Mouse (Mus musculus): ENCODE measurements around the gene Ddt.
"Not testable (repeated sequence)": the region's sequence is repeated elsewhere in the genome, so short reads cannot be mapped to it uniquely, and the experiment has no call there.

Gene Ddt

DNA sequence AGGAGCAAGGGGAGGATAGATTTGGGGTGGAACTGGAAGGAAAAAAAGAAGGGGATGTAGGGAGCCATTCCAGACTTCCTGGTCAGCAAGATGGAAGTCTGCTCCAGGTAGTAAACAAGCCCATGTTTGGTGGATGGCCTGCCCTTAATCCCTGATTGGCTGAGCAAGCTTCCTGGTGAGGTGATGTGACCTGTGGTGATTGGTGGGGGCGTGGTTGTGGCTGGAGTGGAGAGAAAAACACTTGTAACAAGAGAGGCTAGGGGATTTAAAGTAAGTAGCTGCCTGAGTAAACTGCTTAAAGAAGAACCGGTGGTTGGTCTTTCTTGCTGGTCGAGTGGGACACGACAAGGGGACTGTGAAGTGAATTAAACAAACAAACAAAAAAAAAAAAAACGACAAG, 5.5 kb downstream of the Ddt start:
- DNase-seq (ENCODE audit: low spot score), result not testable (repeated sequence)

DNA sequence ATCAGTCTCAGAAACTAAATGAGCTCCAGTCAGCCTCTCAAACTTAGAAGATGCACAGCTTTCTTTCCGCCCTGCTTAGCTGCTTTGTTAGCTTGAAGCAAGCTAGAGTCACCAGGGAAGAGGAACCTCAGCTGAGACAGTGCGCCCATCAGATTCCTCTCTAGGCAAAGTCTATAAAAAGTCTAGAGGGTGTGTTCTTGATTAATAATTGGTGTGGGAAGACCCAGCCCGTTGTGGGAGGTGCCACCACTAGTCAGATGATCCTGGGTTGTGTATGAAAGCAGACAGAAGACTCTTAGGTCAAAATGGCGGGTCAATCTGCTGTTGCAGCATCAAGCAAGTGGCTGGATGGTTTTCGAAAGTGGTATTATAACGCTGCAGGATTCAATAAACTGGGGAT, 6.4 kb downstream of the Ddt start:
- DNase-seq (ENCODE audit: low spot score), result no peak

DNA sequence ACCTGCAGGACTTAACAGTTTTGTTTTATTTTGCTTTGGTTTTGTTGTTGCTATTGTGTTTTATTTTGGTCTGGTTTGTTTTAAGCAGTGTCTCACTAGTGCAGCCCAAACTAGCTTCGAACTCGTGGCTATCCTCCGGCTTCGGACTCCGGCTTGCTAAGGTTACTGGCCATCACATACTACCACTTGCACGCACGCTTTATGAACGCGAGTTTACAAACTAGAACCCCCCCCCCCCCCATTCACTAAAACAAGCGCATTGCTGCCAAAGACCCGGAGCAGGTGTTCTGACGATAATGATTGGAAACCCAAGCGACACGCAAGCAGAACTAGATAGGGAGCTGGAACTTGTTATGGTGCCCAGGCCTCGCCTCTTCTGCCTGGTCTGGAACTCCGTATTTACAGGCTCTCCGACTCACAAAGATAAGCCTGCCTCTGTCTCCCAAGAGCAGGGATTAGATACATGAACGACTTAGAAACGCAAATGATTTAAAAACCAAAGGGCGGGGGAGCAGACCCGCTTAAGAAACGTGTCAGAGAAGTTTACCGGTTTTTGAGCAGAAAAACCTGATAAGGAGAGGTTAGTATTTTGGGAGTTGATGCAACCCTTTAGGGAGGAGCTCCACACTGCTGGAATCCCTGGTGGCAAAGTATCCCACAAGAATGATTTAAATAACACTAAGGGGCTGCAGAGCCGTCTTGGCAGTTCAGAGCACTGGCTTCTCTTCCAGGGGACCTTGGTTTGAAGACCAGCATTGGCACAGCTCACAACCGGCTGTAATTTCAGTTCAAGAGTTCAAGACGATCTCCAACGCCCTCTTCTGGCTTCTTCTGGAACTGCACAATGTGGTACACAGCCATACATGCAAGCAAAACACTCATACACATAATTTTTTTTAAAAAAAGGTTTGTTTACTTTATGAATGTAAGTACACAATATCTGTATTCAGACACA, 8.4 kb downstream of the Ddt start:
- DNase-seq (ENCODE audit: low spot score), result peak; percentile 75

DNA sequence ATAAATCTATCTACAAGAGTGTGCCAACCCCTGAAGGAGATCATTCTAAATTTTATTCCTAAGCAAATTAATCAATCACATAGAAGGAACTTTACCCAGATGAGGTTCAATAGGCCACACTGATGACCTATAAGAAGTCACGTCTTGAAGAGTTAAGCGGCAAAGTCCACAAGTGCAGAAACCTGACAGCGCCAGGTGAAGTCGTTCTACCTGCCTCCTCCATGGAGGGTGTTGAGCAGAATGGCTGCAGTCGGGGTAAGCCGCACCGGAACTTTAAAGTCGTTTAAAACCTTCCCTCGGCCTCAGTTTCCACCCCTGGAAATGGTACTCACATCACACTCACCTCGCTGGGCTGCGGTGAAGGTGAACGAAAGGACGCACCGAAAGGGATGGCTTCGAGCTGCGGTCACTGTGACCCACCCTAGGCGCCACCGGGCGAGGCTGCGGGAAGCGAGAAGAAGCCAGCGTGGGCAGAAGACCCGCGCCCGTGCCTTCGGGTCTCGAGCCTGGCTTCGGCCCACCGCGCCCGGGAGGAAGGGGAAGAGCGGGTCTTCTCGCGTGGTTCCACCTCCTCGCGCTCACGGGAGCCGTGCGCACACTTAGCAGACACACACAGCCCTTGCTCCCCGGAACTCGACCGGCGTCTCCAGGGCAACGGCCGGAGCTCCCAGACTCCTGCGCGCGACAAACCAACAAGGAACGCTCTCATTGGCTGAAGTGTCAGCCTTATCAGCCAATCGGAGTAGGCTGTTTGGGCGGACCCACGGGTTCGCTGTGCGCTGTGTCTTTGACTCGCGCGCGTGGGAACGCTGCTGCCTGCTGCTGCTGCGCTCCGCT, 9.3 kb downstream of the Ddt start, which contains the start of gene Cabin1:
Gene Cabin1, minus strand, starts transcription at position 660 of the 837 bp plus-strand sequence.
- DNase-seq (ENCODE audit: low spot score), result peak; percentile 98

DNA sequence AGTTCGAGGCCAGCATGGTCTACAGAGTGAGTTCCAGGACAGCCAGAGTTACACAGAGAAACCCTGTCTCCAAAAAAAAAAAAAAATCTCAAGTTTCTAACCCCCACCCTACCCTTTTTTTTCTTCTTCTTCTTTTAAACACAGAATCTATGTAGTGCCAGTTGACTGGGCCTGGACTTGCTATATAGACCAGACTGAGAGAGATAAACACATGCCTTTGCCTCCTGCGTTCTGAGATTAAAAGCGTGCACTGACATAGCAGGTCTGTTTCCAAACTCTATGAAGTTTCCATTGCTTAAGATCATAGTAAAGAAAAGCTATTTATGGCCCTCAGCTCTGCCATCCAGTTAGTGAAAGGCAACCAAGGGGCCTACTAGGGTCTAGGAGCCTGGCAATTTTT, 10.8 kb downstream of the Ddt start:
- DNase-seq (ENCODE audit: low spot score), result no peak

DNA sequence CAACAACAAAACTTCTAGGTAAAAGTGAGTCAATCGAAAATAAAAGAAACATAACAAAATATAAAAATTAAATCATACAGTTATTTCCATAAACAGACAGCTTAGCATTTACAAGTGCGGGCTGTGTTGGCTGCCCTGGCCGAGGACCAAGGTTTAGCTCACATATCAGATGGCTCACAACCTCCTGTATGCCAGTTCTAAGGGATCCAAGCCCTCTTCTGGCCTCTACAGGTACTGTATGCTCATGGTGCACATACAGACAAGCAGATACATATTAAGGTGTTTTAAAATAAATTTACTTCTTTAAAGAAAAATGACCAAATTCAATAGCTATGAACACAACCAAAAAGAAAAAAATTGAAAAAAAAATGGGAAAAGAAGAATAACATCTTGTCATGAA, 12.9 kb downstream of the Ddt start:
- no peak for DNase-seq (ENCODE audit: low spot score)

DNA sequence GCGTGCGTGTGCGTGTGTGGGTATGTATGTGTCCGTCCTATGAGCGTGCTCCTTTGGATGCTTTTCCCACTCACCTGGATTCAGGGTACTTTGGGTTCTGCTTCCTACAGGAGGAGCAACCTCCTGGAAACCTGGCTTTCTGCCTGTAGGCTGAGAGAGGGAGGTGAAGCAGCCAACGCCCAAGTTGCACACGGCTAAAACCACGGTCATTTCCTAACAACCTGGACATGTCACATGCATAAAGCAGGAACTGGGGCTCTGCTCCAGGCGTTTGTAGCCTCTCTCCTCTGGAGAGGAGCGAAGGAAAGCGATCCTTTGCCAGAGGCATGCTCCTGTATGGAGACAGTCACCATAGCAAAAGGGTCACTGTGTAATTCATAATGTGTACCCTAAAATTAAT, 16.5 kb downstream of the Ddt start:
- no peak for DNase-seq (ENCODE audit: low spot score)

DNA sequence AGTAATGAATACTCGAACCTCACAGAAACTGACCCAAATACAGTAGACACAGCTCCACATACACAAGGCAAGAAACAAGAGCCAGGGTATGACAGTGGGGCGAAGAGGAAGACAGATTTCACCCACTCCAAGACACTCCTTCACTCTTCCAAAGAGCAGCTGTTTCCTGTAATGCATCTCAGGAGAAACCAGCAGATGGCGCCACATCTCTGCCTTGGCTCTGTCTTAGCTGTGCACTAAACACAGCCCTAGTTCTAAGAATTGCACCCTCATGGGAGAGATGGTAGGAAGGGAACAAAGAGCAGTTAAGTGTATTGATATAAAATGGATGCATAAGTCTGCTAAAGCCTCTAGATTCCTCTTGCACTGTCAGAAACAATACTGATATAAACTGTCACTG, 29.2 kb downstream of the Ddt start:
- DNase-seq (ENCODE audit: low spot score), result peak; percentile 49

DNA sequence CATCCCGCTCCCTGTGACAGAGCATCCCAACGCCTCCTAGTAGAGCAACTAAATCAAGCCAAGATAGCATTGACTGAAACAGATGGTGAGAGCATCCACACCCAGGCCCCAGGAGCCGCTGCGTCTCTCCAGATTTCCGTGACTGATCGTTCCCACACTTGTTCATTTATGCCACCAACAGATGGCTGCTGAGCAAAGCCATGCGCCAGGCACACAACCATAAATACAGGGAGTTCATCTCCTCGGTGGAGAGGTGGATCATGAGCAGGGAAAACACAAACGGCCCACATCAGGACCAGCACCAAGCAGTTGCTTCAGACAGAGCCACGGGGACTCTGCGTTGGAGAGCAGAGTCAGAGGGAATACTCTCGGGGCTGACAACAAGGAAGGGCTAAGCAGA, 29.8 kb downstream of the Ddt start:
- DNase-seq (ENCODE audit: low spot score), result no peak

DNA sequence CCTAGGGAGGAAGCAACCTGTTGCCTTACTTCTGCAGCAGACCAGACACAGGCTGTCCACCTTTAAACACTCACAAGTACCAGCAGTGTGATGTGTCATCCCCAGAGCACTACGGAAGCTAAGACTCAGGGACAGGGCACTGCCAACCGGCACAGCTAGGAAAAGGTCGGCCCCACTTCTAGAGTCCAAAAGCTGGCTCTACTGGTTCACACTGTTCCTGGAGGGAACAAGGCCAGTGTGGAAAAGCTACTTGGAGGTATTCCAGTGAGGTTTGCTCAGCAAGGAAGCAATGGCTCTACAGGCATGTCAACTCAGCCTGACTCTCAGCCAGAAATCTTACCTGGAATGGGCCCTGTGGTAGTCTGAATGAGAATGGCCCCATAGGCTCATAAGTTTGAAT, 32.3 kb downstream of the Ddt start:
- no peak for DNase-seq (ENCODE audit: low spot score)

DNA sequence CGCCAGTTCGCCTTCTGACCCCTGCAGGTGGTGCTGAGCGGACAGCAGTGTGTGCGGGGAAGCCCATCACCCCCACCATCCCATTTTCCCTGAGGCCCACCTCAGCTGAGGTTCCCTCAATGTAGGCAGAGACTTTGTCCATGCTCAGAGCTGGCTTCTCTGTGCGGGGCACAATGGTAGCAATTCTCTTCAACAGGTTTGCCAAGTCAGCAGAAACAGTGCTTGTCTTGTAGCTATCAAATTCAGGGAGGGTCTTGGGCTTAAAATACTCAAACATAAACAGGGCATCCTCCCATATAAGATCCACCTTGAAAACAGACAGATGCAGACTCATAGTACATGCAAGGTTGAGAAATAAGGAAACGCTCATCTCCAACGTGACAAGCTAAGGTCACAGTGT, 47.8 kb downstream of the Ddt start:
- no peak for DNase-seq (ENCODE audit: low spot score)

Data from yolk sac, embryonic 10.5 days (tissue).